Mouse (Mus musculus): ENCODE measurements around the gene Slc38a4.

DNA sequence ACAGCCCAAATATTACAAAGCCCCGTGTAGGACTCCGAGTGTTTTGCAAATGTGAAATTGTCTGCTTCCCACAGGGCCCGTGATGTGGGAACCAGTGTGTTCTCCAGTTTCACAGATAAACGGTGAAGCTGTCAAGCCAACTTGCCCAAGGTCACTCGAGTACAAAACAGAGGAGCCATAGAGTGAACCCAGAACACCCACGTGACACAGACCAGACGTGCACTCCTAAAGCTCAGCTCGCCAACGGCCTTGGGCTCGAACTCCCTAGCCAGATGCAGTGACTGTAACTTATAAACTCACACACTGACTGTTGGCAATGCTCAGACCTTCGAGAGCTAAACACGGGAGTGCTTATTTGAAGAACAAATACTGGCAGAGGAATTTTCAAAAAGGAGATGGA is 5.3 kb downstream of the Slc38a4 start:
- TF ChIP-seq CTCF (IDR thresholded peaks at IDR 0.05; ENCODE audit: low read depth, low read length) (no peak), POLR2A (IDR thresholded peaks at IDR 0.05; ENCODE audit: insufficient read depth, low read length) (no peak)

Measured in ES-Bruce4 (cell line).